In genomic region chr7:24437981-24438380, GRCm38 (mm10) we compare ENCODE assay signal across 11 mouse cellular contexts. TPM values are rescaled to one million over a fixed set of nuclear protein-coding genes. Genes with fewer than 3 reads are reported as not detected.
DNase-seq lines count a peak whose midpoint lies in the region; ATAC-seq lines count a peak whose summit lies in the region.
"Had no signal": no experiment of that assay in that cellular context is flagged by ENCODE, and none has a peak within 500 bp of the region (broad histone marks: within the 10 kb centered on the region; RNA-seq: fewer than 3 reads in every experiment).

No protein-coding gene starts in this region.

- peak; percentile 84 for DNase-seq in layer of hippocampus, adult 9-11 months
- DNase-seq in layer of hippocampus, adult 18-20 months (ENCODE audit: low spot score in 2 of 2) = no peak
- DNase-seq in cerebellum, postnatal 14 days = peak; percentile 80 to 84
- DNase-seq in gastrocnemius, postnatal 14 days = peak; percentile 72
- peak; percentile 88 to 93 for DNase-seq in right cerebral cortex, postnatal 10 days (ENCODE audit: low spot score in 2 of 2)
- no peak for DNase-seq in kidney, adult 8-10 months
- no peak for DNase-seq in urinary bladder, postnatal 25 days (ENCODE audit: low spot score)

- intact Hi-C loops in gastrocnemius, postnatal 14 days (cut with DNase I; ENCODE audit: low total_unique reads) = no loop called here

- ATAC-seq in erythroid progenitor cell, adult 5-6 weeks (replicated peaks; ENCODE audit: low FRiP score, poor library complexity, severe bottlenecking) = no peak
- ATAC-seq: forebrain, embryonic 13.5 days; intestine, embryonic 15.5 days had no signal

RNA-seq across cellular contexts. Expression of gene Irgc1, which starts 14.1 kb away (rescaled TPM):
- not detected for total RNA-seq in layer of hippocampus, adult 18-20 months (2021)
- under 1 TPM in 1 of 2 experiments, not detected in 1; 0.12 TPM for total RNA-seq in gastrocnemius, postnatal 14 days (2021)
- not detected in 2 replicates for total RNA-seq in erythroid progenitor cell, adult 5-6 weeks (2015; ENCODE audit: low replicate concordance)
- not detected in 2 replicates for total RNA-seq in erythroid progenitor cell, adult 5-6 weeks (2017; ENCODE audit: low replicate concordance)
- total RNA-seq: liver, adult 2 months had no signal

RNA-seq across cellular contexts. Expression of gene Plaur, which starts 24.3 kb away (rescaled TPM):
- under 1 TPM; 0.54 to 0.91 TPM for total RNA-seq in layer of hippocampus, adult 18-20 months (2021)
- total RNA-seq in gastrocnemius, postnatal 14 days (2021) = 1 to 10 TPM in 1 of 2 experiments, under 1 TPM in 1; 0.84 to 1.2 TPM
- total RNA-seq in erythroid progenitor cell, adult 5-6 weeks (2015; ENCODE audit: low replicate concordance) = 2.9 and 6.1 TPM in 2 replicates
- total RNA-seq in erythroid progenitor cell, adult 5-6 weeks (2017; ENCODE audit: low replicate concordance) = 1.1 and 7.2 TPM in 2 replicates

RNA-seq across cellular contexts. Expression of gene Smg9, which starts 38.6 kb away (rescaled TPM):
- total RNA-seq in layer of hippocampus, adult 18-20 months (2021) = 10 to 100 TPM; 33.2 to 34.8 TPM
- total RNA-seq in gastrocnemius, postnatal 14 days (2021) = 1 to 10 TPM; 9.2 to 9.5 TPM
- total RNA-seq in erythroid progenitor cell, adult 5-6 weeks (2015; ENCODE audit: low replicate concordance) = 33.9 and 52.0 TPM in 2 replicates
- total RNA-seq in erythroid progenitor cell, adult 5-6 weeks (2017; ENCODE audit: low replicate concordance) = 25.2 and 42.7 TPM in 2 replicates

RNA-seq across cellular contexts. Expression of gene Cadm4, which starts 43.8 kb away (rescaled TPM):
- total RNA-seq in layer of hippocampus, adult 18-20 months (2021) = 100 to 1,000 TPM; 136 to 141 TPM
- total RNA-seq in gastrocnemius, postnatal 14 days (2021) = 10 to 100 TPM in 1 of 2 experiments, 1 to 10 TPM in 1; 5.3 to 17.7 TPM
- total RNA-seq in erythroid progenitor cell, adult 5-6 weeks (2015; ENCODE audit: low replicate concordance) = not detected in 2 replicates
- total RNA-seq in erythroid progenitor cell, adult 5-6 weeks (2017; ENCODE audit: low replicate concordance) = not detected in 2 replicates

Comparison
In these comparisons a context has a peak if more than half of its experiments do, and no peak if none do; other contexts are left out.
1. DNase-seq: peak in layer of hippocampus, adult 9-11 months (single experiment), cerebellum, postnatal 14 days (2 of 2), gastrocnemius, postnatal 14 days (single experiment) and right cerebral cortex, postnatal 10 days (2 of 2); none in layer of hippocampus, adult 18-20 months (0 of 2), kidney, adult 8-10 months (0 of 2) and urinary bladder, postnatal 25 days (single experiment).